Mouse (Mus musculus) activated CD4-positive, CD25-positive, alpha-beta regulatory T cell, adult 4 months (primary cell): Measurements from ENCODE around the gene Gm17720. TPM values are rescaled to one million over a fixed set of nuclear protein-coding genes. Genes with fewer than 3 reads are reported as not detected.

Source experiments
- ATAC-seq: one replicate; pipeline ENCODE4 v1.8.0; 2017
- polyA plus RNA-seq, 2 experiments: library from polyadenylated mRNA; unstranded; fragments of 100-300 nt; shearing (Covaris generic); gene quantifications; one replicate each; pipeline ENCODE4 v1.2.1; 2017

The Gm17720 gene
- polyA plus RNA-seq = not detected

GRCm38 (mm10) chr8:110102653-110103052, at the start of gene Gm17720:
TSS of gene Gm17720 (minus strand) at chr8:110102753.
- no peak for ATAC-seq

GRCm38 (mm10) chr8:110145538-110145937, 43.0 kb upstream of the Gm17720 start:
- no peak for ATAC-seq

- ATAC-seq = no peak
These were observed 38.2 kb upstream of the Gm17720 start for GRCm38 (mm10) chr8:110140770-110141169.

GRCm38 (mm10) chr8:110140156-110140555, 37.6 kb upstream of the Gm17720 start:
- no peak for ATAC-seq

- no peak for ATAC-seq
These were observed 33.0 kb upstream of the Gm17720 start for GRCm38 (mm10) chr8:110135515-110135914.

GRCm38 (mm10) chr8:110134236-110134635, 31.7 kb upstream of the Gm17720 start:
- ATAC-seq = no peak

- ATAC-seq = no peak
These were observed 28.0 kb upstream of the Gm17720 start for GRCm38 (mm10) chr8:110130537-110130936.

- no peak for ATAC-seq
These were observed 17.2 kb upstream of the Gm17720 start for GRCm38 (mm10) chr8:110119715-110120114.

GRCm38 (mm10) chr8:110101676-110102075, 877 bp downstream of the Gm17720 start:
- no peak for ATAC-seq

- no peak for ATAC-seq
These were observed 1.6 kb downstream of the Gm17720 start, which contains the start of gene Gm21964 for GRCm38 (mm10) chr8:110100907-110101306. TSS of gene Gm21964 (plus strand) at chr8:110101207.

GRCm38 (mm10) chr8:110091869-110092268, 10.7 kb downstream of the Gm17720 start:
- no peak for ATAC-seq

GRCm38 (mm10) chr8:110082416-110083105, 20.0 kb downstream of the Gm17720 start:
- no peak for ATAC-seq

GRCm38 (mm10) chr8:110079282-110080221, 23.0 kb downstream of the Gm17720 start, which contains the start of gene Zfp612:
TSS of gene Zfp612 (plus strand) at chr8:110079746.
- peak; percentile 54 for ATAC-seq

- ATAC-seq = no peak
These were observed 28.1 kb downstream of the Gm17720 start for GRCm38 (mm10) chr8:110074496-110074895.

- ATAC-seq = no peak
These were observed 31.0 kb downstream of the Gm17720 start for GRCm38 (mm10) chr8:110071600-110071999.

GRCm38 (mm10) chr8:110069706-110070105, 32.8 kb downstream of the Gm17720 start:
- no peak for ATAC-seq

- ATAC-seq = no peak
These were observed 36.9 kb downstream of the Gm17720 start for GRCm38 (mm10) chr8:110065676-110066075.

- no peak for ATAC-seq
These were observed 37.8 kb downstream of the Gm17720 start for GRCm38 (mm10) chr8:110064606-110065365.

GRCm38 (mm10) chr8:110064161-110064560, 38.4 kb downstream of the Gm17720 start:
- no peak for ATAC-seq

- ATAC-seq = no peak
These were observed 44.3 kb downstream of the Gm17720 start for GRCm38 (mm10) chr8:110058207-110058606.

- ATAC-seq = no peak
These were observed 51.3 kb downstream of the Gm17720 start for GRCm38 (mm10) chr8:110051208-110051607.

GRCm38 (mm10) chr8:110040509-110040908, 62.0 kb downstream of the Gm17720 start:
- no peak for ATAC-seq

- ATAC-seq = no peak
These were observed 62.9 kb downstream of the Gm17720 start, which contains the start of gene Chst4 for GRCm38 (mm10) chr8:110039659-110040058. TSS of gene Chst4 (minus strand) at chr8:110039740.
